Mouse (Mus musculus): Measurements from ENCODE around the gene Fam135a. TPM values are rescaled to one million over a fixed set of nuclear protein-coding genes. Genes with fewer than 3 reads are reported as not detected.

Fam135a gene
- polyA plus RNA-seq, 2 experiments: 30.3 to 50.8 TPM

DNA sequence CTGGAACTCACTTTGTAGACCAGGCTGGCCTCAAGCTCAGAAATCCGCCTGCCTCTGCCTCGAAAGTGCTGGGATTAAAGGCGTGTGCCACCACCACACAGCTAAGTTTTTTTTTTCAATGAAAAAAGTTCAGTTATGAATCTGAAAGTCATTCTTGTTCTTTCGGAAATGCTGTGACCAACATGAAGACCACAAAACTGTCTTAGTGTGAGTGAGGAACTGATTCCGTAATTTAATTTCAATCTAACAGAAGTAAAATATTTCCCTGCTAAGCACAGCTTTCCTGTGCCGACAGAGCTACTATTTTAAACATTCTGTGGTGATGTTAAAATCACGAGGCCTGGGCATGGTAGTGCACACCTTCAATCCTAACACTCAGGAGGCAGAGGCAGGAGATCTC lies 7.7 kb downstream of the Fam135a start:
- ATAC-seq (ENCODE audit: low FRiP score, low read depth) (no peak), DNase-seq (ENCODE audit: low spot score) (no peak)
- Histone ChIP-seq H3K9ac (ENCODE audit: low read depth, low read length, severe bottlenecking) (no peak overlapping the region), H3K4me1 (ENCODE audit: control insufficient read depth, insufficient read depth, low read length) (no peaks in the 10 kb centered on the region), H3K4me3 (replicated peaks; ENCODE audit: low read length) (no peak overlapping the region), H3K27ac (replicated peaks; ENCODE audit: low read depth, low read length) (no peak overlapping the region), H3K36me3 (ENCODE audit: control insufficient read depth, insufficient read depth, low read length) (no peaks in the 10 kb centered on the region), H3K4me2 (replicated peaks; ENCODE audit: low read depth, low read length, severe bottlenecking) (no peak overlapping the region), H3K9me3 (ENCODE audit: control insufficient read depth, low read length) (no peaks in the 10 kb centered on the region), H3K27me3 (ENCODE audit: control insufficient read depth, insufficient read depth, low read length) (no peaks in the 10 kb centered on the region)
- 91% methylated on average over 7 of the region's 7 CpGs for WGBS
- TF ChIP-seq POLR2A (IDR thresholded peaks at IDR 0.05; ENCODE audit: borderline replicate concordance, extremely low read depth, insufficient read depth, insufficient read length): no peak

DNA sequence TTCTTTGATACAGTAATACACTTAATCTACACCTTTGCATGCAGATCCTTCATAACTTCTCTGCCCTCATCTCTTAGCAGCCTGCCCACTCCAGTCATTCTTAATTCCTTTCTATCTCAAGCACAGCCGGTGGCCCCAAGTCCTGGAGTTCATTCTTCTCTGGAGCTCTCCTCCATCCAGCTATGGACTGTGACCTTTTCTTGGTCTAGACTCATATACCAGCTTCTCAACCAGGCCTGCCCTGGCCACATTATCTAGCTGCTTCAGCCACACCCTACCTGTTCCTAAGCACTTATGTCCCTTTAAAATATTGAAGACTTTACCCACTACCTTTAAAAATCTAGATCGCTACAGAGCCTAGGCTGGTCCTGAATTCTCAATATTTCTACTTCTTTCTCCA lies 9.5 kb downstream of the Fam135a start:
- no peaks in the 10 kb centered on the region for H3K4me1 ChIP-seq (ENCODE audit: control insufficient read depth, insufficient read depth, low read length)
- DNase-seq (ENCODE audit: low spot score) (no peak), ATAC-seq (ENCODE audit: low FRiP score, low read depth) (no peak)
- no peak overlapping the region for H3K9ac ChIP-seq (ENCODE audit: low read depth, low read length, severe bottlenecking)
- H3K27me3 ChIP-seq (ENCODE audit: control insufficient read depth, insufficient read depth, low read length): no peaks in the 10 kb centered on the region
- no peaks in the 10 kb centered on the region for H3K36me3 ChIP-seq (ENCODE audit: control insufficient read depth, insufficient read depth, low read length)
- no peak overlapping the region for H3K27ac ChIP-seq (replicated peaks; ENCODE audit: low read depth, low read length)
- no peak for TF ChIP-seq POLR2A (IDR thresholded peaks at IDR 0.05; ENCODE audit: borderline replicate concordance, extremely low read depth, insufficient read depth, insufficient read length)
- no peaks in the 10 kb centered on the region for H3K9me3 ChIP-seq (ENCODE audit: control insufficient read depth, low read length)
- WGBS: 94% methylated on average over 2 of the region's 2 CpGs
- H3K4me3 ChIP-seq (replicated peaks; ENCODE audit: low read length): no peak overlapping the region
- H3K4me2 ChIP-seq (replicated peaks; ENCODE audit: low read depth, low read length, severe bottlenecking): no peak overlapping the region

DNA sequence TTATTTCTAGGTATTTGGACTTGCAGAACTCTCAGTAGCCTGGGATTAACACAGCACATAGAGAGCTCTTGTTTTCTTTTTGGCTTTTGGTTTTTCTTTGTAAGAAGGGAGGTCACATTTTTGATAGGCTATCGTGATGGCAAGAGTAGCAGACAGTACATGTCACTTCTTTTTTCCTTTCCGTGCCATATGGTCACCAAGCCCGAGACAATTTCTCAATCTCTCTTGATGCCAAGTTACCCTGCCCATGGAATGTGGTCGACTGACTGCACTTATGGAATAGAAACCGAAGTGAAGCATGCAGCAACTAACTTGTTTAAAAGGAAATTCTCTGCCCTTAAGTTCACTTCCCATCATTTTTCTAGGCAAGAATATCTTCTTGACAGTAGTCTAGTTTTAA lies 10.0 kb downstream of the Fam135a start:
- no peak overlapping the region for H3K27ac ChIP-seq (replicated peaks; ENCODE audit: low read depth, low read length)
- no peak for DNase-seq (ENCODE audit: low spot score)
- no peak for TF ChIP-seq POLR2A (IDR thresholded peaks at IDR 0.05; ENCODE audit: borderline replicate concordance, extremely low read depth, insufficient read depth, insufficient read length)
- H3K27me3 ChIP-seq (ENCODE audit: control insufficient read depth, insufficient read depth, low read length): no peaks in the 10 kb centered on the region
- no peaks in the 10 kb centered on the region for H3K4me1 ChIP-seq (ENCODE audit: control insufficient read depth, insufficient read depth, low read length)
- no peak for ATAC-seq (ENCODE audit: low FRiP score, low read depth)
- H3K36me3 ChIP-seq (ENCODE audit: control insufficient read depth, insufficient read depth, low read length): no peaks in the 10 kb centered on the region
- H3K4me2 ChIP-seq (replicated peaks; ENCODE audit: low read depth, low read length, severe bottlenecking): no peak overlapping the region
- H3K4me3 ChIP-seq (replicated peaks; ENCODE audit: low read length): no peak overlapping the region
- H3K9me3 ChIP-seq (ENCODE audit: control insufficient read depth, low read length): no peaks in the 10 kb centered on the region
- H3K9ac ChIP-seq (ENCODE audit: low read depth, low read length, severe bottlenecking): no peak overlapping the region
- WGBS: 84% methylated on average over 5 of the region's 5 CpGs

DNA sequence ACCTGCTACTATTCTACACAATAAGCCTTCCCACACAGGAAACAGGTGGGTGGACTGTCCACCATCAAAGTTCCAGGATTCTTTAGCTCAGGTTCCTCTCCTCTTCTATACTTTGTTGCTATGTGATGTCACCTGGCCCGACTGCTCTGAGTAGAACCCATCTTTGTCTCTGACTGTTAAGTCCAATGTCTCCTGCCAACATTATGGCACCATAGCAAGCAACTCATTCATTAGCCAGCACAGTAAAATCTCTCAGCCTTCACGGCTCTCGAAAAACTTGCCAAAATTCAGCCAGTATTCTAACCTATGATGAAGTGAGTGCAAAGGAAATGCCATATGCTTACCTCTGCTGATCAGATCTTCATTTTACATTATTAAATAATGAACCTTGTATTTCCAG lies 14.0 kb downstream of the Fam135a start:
- Histone ChIP-seq H3K4me2 (replicated peaks; ENCODE audit: low read depth, low read length, severe bottlenecking) (no peak overlapping the region), H3K9ac (ENCODE audit: low read depth, low read length, severe bottlenecking) (no peak overlapping the region), H3K4me3 (replicated peaks; ENCODE audit: low read length) (no peak overlapping the region), H3K27me3 (ENCODE audit: control insufficient read depth, insufficient read depth, low read length) (no peaks in the 10 kb centered on the region), H3K9me3 (ENCODE audit: control insufficient read depth, low read length) (no peaks in the 10 kb centered on the region), H3K27ac (replicated peaks; ENCODE audit: low read depth, low read length) (no peak overlapping the region), H3K4me1 (ENCODE audit: control insufficient read depth, insufficient read depth, low read length) (no peaks in the 10 kb centered on the region), H3K36me3 (ENCODE audit: control insufficient read depth, insufficient read depth, low read length) (peaks cover 2% of the 10 kb centered on the region; the same call in 1 of the 2 replicates)
- DNase-seq (ENCODE audit: low spot score) (no peak), ATAC-seq (ENCODE audit: low FRiP score, low read depth) (no peak)
- WGBS: 77% methylated on average over 3 of the region's 3 CpGs
- no peak for TF ChIP-seq POLR2A (IDR thresholded peaks at IDR 0.05; ENCODE audit: borderline replicate concordance, extremely low read depth, insufficient read depth, insufficient read length)

DNA sequence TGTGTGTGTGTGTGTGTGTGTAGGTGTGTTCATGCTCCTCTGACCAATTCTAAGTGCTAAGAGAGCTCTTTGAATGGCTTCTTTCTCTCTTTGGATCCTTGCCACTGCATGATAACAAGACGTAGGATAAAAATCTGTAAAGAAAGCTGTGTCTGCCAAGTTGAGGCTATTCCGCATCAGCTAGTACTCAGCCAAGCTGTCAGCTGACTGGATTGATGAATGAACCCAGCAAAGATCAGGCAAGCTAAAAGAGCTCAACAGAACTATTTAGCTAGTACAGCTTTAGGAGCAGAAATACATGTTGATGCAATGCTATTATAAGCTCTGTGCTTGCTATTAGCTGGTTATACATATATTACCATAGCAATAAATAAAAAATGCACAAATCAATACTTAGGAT lies 25.7 kb downstream of the Fam135a start:
- Histone ChIP-seq H3K27me3 (ENCODE audit: control insufficient read depth, insufficient read depth, low read length) (no peaks in the 10 kb centered on the region), H3K27ac (replicated peaks; ENCODE audit: low read depth, low read length) (no peak overlapping the region), H3K4me2 (replicated peaks; ENCODE audit: low read depth, low read length, severe bottlenecking) (no peak overlapping the region), H3K4me1 (ENCODE audit: control insufficient read depth, insufficient read depth, low read length) (no peaks in the 10 kb centered on the region), H3K36me3 (ENCODE audit: control insufficient read depth, insufficient read depth, low read length) (peaks cover 9% of the 10 kb centered on the region), H3K9me3 (ENCODE audit: control insufficient read depth, low read length) (no peaks in the 10 kb centered on the region), H3K9ac (ENCODE audit: low read depth, low read length, severe bottlenecking) (no peak overlapping the region), H3K4me3 (replicated peaks; ENCODE audit: low read length) (no peak overlapping the region)
- DNase-seq (ENCODE audit: low spot score): peak; percentile 13
- WGBS: 61% methylated on average over 2 of the region's 2 CpGs
- no peak for TF ChIP-seq POLR2A (IDR thresholded peaks at IDR 0.05; ENCODE audit: borderline replicate concordance, extremely low read depth, insufficient read depth, insufficient read length)
- ATAC-seq (ENCODE audit: low FRiP score, low read depth): no peak

Data from limb, embryonic 14.5 days (tissue).